Mouse (Mus musculus): ENCODE data around the gene Ttc1.

Gene Ttc1

GRCm38 (mm10) chr11:43705751-43706150 is 42.1 kb downstream of the Ttc1 start:
- in situ Hi-C loops (cut with MboI, MseI): no loop called here

- in situ Hi-C loops (cut with MboI, MseI): no loop called here
These were observed 44.3 kb downstream of the Ttc1 start for GRCm38 (mm10) chr11:43703552-43703951.

- in situ Hi-C loops (cut with MboI, MseI): no loop called here
These were observed 47.5 kb downstream of the Ttc1 start for GRCm38 (mm10) chr11:43700291-43700690.

GRCm38 (mm10) chr11:43698621-43699020 is 49.2 kb downstream of the Ttc1 start:
- in situ Hi-C loops (cut with MboI, MseI): no loop called here

- in situ Hi-C loops (cut with MboI, MseI): no loop called here
These were observed 51.2 kb downstream of the Ttc1 start for GRCm38 (mm10) chr11:43696623-43697022.

- in situ Hi-C loops (cut with MboI, MseI): no loop called here
These were observed 59.0 kb downstream of the Ttc1 start for GRCm38 (mm10) chr11:43688850-43689249.

GRCm38 (mm10) chr11:43682415-43683217 is 65.2 kb downstream of the Ttc1 start:
- in situ Hi-C loops (cut with MboI, MseI): no loop called here

- in situ Hi-C loops (cut with MboI, MseI): no loop called here
These were observed 66.1 kb downstream of the Ttc1 start, which contains the start of gene Pwwp2a for GRCm38 (mm10) chr11:43681472-43682414. TSS of gene Pwwp2a (plus strand) at chr11:43681998.

All from T-helper 1 cell (primary cell).